Mouse (Mus musculus) layer of hippocampus, adult 9-10 months (tissue): ENCODE data around the gene D8Ertd738e.

Source experiments
- DNase-seq: peaks from one replicate; pipeline ENCODE4 v3.0.0; 2022; ENCODE audit warnings: low spot score

D8Ertd738e gene

DNA sequence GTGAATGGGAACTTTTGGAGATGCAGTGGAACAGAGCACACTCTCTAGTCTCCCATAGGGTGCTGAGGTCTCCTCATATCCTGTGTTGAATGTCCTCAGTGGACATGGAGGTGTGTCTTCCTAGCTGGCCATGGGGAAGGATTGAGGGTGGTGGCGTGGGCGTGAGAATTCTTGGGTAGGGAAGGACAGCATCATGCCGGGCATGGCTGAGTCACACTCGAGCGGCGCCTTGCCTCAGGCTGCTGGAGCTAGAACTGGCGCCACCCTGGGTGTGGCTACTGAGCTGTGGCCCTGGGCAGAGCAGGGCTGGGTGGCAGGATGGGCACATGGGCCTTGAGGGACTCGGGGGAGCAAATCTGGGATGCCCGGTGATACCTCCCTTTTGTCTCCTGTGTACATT, 47.1 kb downstream of the D8Ertd738e start:
- no peak for DNase-seq

DNA sequence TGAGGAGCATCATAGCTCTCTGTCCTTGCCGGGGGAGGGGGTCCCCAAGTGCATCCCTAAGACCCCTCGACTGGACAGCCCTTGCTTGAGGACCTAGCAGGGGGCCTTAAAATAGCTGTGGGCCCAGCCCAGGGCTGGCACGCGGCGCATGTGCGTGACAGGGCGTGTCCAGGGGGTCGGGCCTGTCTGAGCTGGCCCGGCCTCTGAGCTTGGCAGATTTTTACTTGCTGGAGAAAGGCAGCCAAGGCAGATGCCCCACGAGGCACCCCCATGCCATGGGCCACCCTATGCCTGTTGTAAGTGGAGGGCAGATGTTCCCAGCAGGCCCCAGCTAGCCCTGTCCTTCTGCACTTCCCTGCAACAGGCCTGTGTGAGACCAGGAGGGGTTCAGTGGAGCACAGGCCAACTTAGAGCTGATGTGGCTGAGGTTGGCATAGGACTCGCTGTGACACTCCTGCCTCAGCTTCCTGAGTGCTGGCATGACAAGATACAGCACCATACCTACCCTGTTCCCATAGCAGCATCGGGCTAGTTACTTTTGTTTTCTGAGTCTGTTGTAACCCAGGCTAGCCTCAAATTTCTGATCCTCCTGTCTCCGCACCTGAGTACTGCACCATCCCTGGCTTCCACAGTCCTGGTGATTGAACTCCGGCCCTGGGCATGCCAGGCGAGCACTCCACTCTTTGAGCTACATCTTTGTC, 47.8 kb downstream of the D8Ertd738e start:
- no peak for DNase-seq

DNA sequence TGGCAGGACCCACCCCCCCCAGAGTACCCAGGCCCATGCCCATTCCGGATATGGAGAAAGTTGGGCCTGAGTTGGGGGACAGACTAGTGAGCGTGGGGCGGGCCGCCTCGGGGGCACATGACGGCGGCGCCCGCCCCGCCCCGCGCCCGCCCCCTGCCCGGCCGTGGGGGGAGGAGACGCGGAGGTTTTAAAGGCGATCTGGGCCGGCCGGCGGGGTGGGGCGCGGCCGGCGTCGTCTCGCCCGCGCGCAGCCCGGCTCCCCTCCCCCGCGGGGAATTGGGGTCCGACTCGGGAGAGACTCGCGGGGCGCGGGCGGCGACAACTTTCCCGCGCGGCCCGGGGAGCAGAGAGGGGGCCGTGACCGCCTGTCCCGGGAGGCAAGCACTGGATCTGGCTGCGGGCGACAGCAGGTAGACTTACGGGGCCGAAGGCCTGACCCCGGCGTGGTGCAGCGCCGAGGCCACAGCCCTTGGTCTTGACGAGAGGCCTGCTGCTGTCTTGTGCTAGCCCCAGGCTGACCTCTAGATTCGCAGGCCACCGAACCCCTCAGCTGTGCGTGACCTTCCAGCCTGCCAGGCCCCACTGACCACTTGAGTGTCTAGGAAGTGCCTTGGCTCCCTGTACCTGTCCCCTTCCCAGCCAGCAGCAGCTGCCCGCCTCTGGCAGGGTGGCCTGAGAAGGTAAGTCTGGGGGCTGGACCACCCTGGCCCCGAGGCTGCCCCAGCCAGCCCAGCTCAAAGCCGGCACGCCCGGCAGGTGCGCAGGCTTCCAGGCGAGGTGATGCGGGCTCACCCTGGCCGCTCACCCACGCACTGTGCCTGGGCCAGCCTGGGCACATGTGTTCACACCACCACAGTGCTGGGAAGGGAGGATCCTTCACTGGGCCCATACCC, 48.6 kb downstream of the D8Ertd738e start:
- no peak for DNase-seq

DNA sequence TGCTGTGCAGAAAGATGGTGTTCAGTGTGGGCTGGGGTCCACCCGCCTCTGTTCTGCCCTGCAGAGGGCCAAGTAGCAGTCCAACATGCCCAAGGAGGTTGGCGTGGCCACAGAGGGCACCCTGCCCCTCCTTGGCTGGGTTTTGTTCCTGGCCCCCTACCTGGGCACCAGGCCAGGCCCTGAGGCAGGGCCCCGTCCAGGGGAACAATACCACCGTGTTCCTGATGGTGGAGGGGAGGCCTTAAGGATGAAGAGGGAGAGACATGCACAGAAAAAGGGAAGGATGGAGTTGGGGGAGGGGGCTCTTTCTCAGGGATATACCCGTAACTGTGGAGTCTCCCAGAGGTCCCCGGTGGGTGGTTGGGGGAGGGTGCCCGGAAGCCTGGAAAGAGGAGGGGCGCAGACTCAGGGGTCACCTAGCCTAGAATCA, 49.4 kb downstream of the D8Ertd738e start:
- no peak for DNase-seq

DNA sequence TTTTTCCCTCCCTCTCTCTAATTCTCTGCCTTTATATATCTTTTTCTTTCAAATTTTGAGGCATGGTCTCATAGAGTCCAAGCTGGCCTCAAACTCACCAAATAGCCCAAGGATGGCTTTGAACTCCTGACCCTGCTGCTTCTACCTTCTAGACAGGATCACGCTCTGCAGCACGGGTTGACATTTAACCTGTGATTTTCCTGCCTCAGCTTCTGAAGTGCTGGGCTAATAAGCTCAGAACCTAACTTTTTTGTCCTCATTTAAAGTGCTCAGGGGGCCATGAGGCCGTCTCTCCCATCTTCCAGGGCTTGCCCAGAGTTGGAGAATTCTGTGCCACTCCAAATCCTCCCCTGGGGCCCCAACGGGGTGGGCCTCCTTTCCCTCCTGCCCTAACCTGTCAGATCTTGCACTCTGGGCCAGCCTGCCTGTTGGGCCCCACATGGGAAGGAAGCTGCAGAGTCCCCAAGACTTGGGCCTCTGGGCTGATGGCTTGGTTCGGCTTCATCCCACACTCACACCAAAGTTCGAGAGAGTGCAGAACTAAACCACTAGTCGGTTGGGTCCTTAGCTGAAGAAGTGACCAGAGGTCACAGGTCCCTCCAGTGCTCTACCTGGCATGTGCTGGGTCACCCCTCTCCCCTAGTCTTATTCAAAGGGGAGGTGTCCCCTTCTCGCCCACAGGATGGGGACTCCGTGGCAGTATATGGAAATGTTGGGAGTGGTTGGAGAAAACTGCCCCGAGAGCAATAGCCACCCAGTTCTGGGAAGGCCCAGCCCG, 50.0 kb downstream of the D8Ertd738e start:
- no peak for DNase-seq

DNA sequence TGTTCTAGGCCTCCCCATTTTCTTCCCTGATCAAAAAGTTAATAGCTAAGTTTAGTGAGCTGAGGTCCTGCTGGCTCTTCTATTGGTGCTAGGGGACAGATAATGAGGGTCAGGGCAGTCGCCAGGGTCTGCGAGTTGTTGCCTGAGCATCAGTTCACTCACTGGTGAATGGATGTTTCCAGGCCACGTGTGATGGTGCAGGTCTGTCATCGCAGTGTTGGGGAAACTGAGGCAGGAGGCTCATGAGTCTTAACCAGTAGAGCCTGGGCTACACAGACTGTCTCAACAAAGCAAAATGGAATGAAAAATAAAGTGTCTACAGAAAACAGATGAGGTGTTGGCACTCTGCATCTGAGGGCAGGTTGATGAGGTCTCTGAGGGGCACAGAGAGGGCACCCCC, 50.6 kb downstream of the D8Ertd738e start:
- DNase-seq, result no peak

DNA sequence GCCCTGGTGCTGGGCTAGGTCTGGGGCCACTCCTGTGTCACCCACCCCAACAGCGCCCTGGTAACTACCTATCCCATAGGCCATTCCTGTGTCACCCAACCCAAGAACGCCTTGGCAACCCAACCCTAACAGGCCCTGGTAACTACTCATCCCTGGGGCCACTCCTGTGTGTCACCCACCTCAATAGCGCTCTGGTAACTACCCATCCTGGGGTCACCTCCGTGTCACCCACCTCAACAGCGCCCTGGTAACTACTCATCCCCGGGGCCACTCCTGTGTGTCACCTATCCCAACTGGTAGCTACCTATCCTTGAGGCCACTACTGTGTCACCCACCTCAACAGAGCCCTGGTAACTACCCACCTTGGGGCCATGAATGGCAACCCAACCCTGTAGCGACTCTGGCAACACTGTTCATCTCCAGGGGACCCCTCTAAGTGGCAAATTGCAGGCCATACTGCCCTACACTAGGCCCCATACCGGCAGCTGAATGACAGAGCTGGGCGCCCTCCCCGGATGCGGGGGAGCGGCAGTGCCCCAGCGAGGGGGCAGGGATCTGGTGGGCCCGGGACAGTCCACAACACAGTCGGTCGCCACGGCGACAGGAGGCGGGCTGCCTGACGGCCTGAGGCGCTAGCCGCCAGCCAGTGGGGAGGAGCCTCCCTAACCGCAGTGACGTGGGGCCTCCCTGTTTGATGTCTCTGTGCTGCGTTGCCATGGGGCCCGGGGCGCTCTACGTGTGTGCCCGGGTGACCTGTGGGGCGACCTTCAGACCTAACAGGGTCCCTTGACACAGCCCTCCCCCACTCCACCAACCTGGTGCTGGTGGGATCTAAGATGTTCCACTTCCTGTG, 51.4 kb downstream of the D8Ertd738e start:
- no peak for DNase-seq

DNA sequence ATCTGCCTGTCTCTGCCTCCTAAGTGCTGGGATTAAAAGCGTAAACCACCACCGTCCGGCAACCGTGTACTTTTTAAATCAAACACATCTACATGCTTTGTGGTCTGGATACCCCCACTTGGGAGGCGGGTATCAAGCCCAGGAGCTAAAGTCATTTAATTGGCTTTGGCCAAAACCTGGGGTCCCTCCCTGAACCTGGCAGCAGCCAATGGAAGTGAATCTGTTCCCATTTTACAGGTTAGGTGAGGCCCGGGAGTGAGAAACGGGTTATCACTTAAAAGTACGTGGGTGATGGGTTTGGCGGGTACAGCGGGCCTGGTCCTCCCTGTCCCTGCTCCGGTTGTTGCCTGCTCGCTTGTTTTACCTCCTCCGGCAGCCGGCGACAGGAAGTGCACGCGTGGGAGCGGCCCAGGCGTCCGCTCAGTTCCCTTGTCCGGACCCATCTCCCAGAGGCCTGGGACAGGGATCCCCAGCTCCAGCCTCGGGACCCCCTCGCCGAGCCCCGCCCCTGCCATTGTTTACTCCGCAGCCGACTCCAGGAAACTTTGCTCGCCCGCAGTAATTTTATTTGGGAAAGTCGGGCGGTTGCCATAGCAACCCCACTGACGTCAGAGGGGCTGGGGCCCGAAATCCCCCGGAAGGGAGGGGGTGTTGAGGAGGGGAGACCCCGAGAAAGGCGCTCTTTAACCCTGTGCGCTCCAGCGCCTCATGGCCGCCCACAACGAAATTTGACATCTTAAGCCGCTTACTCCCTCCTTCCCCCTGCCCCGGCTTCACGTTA, 52.2 kb downstream of the D8Ertd738e start:
- no peak for DNase-seq
